Mouse (Mus musculus) ES-E14 (cell line): ENCODE measurements at regions not wholly inside any gene's neighbourhood (a gene's known extent, or its start where the extent isn't known, plus 50 kb on each side); places are given as distances from the start of the nearest gene placed in this dataset.

ENCODE experiments used
- DNase-seq: peaks from one replicate; pipeline ENCODE4 v3.0.0-alpha.2; 2013; ENCODE audit warnings: low read depth, low spot score
- H3K27ac ChIP-seq: 2 replicates; pipeline ENCODE4 v1.5.1; 2012; ENCODE audit warnings: low read depth, mild to moderate bottlenecking, low read length, moderate library complexity, mixed read lengths; ENCODE audit not compliant: poor library complexity, insufficient read depth, severe bottlenecking
- H3K36me3 ChIP-seq: 2 replicates; pipeline ENCODE4 v1.6.1; 2012; ENCODE audit warnings: mild to moderate bottlenecking, low read length, moderate library complexity, mixed read lengths; ENCODE audit not compliant: control insufficient read depth, poor library complexity, insufficient read depth, severe bottlenecking
- H3K4me1 ChIP-seq, 2 experiments: fragments of 150-350 bp in 1 of 2; sonication (generic) in 1 of 2; 2 replicates each; pipeline ENCODE4 v1.6.1; 2012; ENCODE audit warnings: low read length in 2 of 2, mild to moderate bottlenecking in 1 of 2, mixed read lengths in 1 of 2; ENCODE audit not compliant: control insufficient read depth in 2 of 2, insufficient read depth in 2 of 2, poor library complexity in 1 of 2
- H3K4me3 ChIP-seq, 2 experiments: fragments of 150-350 bp in 1 of 2; sonication (generic) in 1 of 2; 2 replicates each; pipeline ENCODE4 v1.5.1; 2012; ENCODE audit warnings: low read length in 2 of 2, low read depth in 1 of 2, mild to moderate bottlenecking in 1 of 2, mixed read lengths in 1 of 2; ENCODE audit not compliant: insufficient read depth in 1 of 2, poor library complexity in 1 of 2, severe bottlenecking in 1 of 2
- H3K9ac ChIP-seq: 2 replicates; pipeline ENCODE4 v1.6.1; 2012; ENCODE audit warnings: low read depth, mild to moderate bottlenecking, low read length, mixed read lengths; ENCODE audit not compliant: poor library complexity, insufficient read depth, severe bottlenecking
- H3K9me3 ChIP-seq: fragments of 150-350 bp; sonication (generic); 2 replicates; pipeline ENCODE4 v1.6.1; 2012; ENCODE audit warnings: low read depth, mild to moderate bottlenecking, low read length; ENCODE audit not compliant: control insufficient read depth, insufficient read depth
- CHD2 ChIP-seq: IDR thresholded peaks from 2 replicates; pipeline ENCODE4 v1.6.1; 2014; ENCODE audit warnings: mild to moderate bottlenecking, low read depth, low read length, inconsistent platforms
- HCFC1 ChIP-seq: IDR thresholded peaks from 2 replicates; pipeline ENCODE4 v1.6.1; 2012; ENCODE audit warnings: low read length, inconsistent platforms, borderline replicate concordance; ENCODE audit not compliant: insufficient read depth
- MAFK ChIP-seq: IDR thresholded peaks from 2 replicates; pipeline ENCODE4 v1.6.1; 2014; ENCODE audit warnings: mild to moderate bottlenecking, low read depth, low read length, inconsistent platforms; ENCODE audit not compliant: insufficient read depth
- ZC3H11A ChIP-seq: IDR thresholded peaks from 2 replicates; pipeline ENCODE4 v1.6.1; 2012; ENCODE audit warnings: low read depth, mild to moderate bottlenecking, inconsistent platforms, low read length, borderline replicate concordance
- ZNF384 ChIP-seq: IDR thresholded peaks from 2 replicates; pipeline ENCODE4 v1.6.1; 2012; ENCODE audit warnings: low read depth, low read length, inconsistent platforms
- in situ Hi-C, 2 experiments: fragments of 600-800 bp; cut with MboI; formaldehyde crosslinking; loops; one replicate each; pipeline ENCODE4 v1.15.1; 2025; ENCODE audit warnings: low sequenced_read_pairs in 2 of 2, inconsistent platforms in 1 of 2; ENCODE audit not compliant: unreplicated experiment in 2 of 2

DNA sequence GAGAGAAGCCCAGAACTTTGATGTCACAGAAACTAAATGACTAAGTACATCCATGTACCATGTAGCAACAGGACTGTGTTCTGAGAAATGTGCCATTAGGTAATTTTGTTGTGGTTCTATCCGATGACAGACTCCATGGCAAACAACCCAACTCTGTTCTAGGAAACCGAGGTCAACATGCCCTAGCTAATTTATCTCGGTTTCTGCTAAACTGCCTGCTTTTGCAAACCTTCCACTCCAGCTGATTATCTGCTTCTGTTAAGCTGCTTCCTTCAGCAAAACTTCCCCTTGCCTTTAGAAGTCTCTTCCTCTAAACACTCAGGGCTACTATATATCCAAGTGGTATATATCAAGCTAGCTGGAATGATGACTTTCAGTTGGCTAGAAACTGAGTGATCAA is 178.8 kb upstream of the Fer start:
- H3K27ac ChIP-seq: no peak overlapping the region
- H3K4me1 ChIP-seq: no peaks in the 10 kb centered on the region
- in situ Hi-C loops: no loop called here
- no peaks in the 10 kb centered on the region for H3K9me3 ChIP-seq
- no peak for DNase-seq
- no peak overlapping the region for H3K9ac ChIP-seq
- TF ChIP-seq ZC3H11A (no peak), ZNF384 (no peak), MAFK (no peak), CHD2 (no peak), HCFC1 (no peak)
- no peak overlapping the region for H3K4me3 ChIP-seq
- H3K36me3 ChIP-seq: no peaks in the 10 kb centered on the region

DNA sequence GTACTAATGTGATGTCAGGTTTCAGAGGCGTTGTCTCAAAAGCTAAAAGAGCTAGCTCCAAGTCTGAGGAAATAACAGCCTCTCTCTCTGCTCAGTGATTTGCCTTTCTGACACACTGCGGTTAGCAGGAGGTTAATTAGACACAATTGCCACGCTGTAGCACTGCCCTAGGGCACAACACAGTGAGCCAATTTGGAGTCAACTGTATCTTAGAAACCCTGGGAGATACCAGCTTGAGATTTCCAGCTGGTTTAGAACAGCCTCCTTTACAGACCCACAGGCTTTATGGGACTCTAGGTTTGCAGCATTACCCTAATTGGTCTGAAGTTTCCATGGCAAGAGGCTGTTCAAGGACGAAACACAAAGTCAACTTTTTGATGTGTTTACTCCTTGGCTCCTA is 176.9 kb upstream of the Fer start:
- in situ Hi-C loops: no loop called here
- Histone ChIP-seq H3K36me3 (no peaks in the 10 kb centered on the region), H3K9me3 (no peaks in the 10 kb centered on the region), H3K27ac (no peak overlapping the region), H3K4me3 (no peak overlapping the region), H3K9ac (no peak overlapping the region), H3K4me1 (no peaks in the 10 kb centered on the region)
- TF ChIP-seq ZNF384 (no peak), MAFK (no peak), HCFC1 (no peak), ZC3H11A (no peak), CHD2 (no peak)
- DNase-seq: no peak

DNA sequence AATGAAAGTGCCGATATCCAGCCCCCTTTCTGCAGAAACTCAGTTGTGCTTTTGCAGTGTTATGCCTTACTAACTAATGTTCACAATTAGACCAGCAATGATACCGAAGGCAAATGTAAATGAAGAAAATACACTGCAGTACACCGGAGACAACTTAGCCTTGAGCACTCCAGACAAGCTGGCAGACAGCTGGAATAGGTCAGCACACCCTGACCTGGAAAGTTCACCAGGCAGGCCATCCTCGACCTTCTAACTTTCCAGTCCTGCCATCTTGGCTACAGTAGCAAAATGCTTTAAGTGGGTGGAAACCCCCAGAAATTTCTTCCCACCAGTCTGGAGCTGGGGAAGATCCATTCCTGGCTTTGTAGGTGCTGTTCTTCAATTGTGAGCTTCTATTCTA is 176.5 kb upstream of the Fer start:
- H3K9ac ChIP-seq: no peak overlapping the region
- TF ChIP-seq ZC3H11A (no peak), HCFC1 (no peak), CHD2 (no peak), MAFK (no peak), ZNF384 (no peak)
- no peak overlapping the region for H3K27ac ChIP-seq
- H3K9me3 ChIP-seq: no peaks in the 10 kb centered on the region
- H3K36me3 ChIP-seq: no peaks in the 10 kb centered on the region
- no peaks in the 10 kb centered on the region for H3K4me1 ChIP-seq
- DNase-seq: no peak
- in situ Hi-C loops: no loop called here
- no peak overlapping the region for H3K4me3 ChIP-seq

DNA sequence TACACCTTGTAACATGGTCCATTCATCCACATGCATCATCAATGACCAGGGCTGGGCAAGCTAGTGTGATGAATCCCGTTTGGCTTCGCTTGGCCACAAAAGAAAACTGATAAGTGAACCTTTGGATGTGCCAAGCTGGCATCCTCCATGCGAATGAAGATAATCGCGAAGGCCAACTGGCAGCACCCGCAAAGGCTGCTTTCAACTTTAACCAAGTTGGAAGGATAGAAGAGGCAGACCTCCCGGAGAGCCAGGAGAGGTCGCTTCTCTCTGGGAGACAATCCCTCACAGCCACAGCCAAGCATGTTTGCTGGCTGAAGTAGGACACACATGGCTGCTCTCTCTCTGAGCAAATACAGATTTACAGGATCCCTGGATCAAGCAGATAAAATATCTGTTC is 173.6 kb upstream of the Fer start:
- no peaks in the 10 kb centered on the region for H3K36me3 ChIP-seq
- DNase-seq: no peak
- H3K27ac ChIP-seq: no peak overlapping the region
- in situ Hi-C loops: no loop called here
- H3K9me3 ChIP-seq: no peaks in the 10 kb centered on the region
- H3K9ac ChIP-seq: no peak overlapping the region
- H3K4me3 ChIP-seq: no peak overlapping the region
- TF ChIP-seq MAFK (no peak), CHD2 (no peak), HCFC1 (no peak), ZNF384 (no peak), ZC3H11A (no peak)
- no peaks in the 10 kb centered on the region for H3K4me1 ChIP-seq
